Mouse (Mus musculus): Measurements from ENCODE around the gene 1110032A03Rik. TPM values are rescaled to one million over a fixed set of nuclear protein-coding genes. Genes with fewer than 3 reads are reported as not detected.
A peak's percentile ranks its signal among the peaks of the same experiment; 100 is the strongest.

Gene 1110032A03Rik
- polyA plus RNA-seq, 1 experiment from 2014 or later, result 56.2 TPM

DNA sequence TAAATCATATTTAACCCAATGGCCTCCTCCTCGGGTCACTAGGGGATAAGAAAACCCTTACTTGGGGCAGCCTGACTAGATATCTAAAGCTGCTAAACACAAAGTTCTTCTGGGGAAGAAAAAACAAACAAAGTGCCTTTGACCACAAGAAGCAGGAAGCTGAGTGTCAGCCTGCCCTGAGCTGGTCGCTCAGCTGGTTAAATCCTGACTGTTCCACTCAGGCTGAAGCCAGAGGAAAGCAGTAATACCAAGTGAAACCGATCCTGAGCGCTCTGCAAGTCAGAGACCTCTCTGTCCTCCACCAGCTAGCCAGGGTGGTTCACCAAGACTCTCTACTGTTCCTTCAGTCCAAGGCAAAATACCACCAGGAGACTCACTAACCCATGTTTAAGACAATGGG, 45.7 kb downstream of the 1110032A03Rik start:
- Histone ChIP-seq H3K4me2 (ENCODE audit: low read length) (no peak overlapping the region), H3K9ac (replicated peaks; ENCODE audit: low read length) (no peak overlapping the region), H3K36me3 (ENCODE audit: control insufficient read depth, insufficient read depth, low read length) (no peaks in the 10 kb centered on the region), H3K9me3 (ENCODE audit: control insufficient read depth, low read length) (no peaks in the 10 kb centered on the region), H3K27ac (replicated peaks; ENCODE audit: low read depth, low read length) (no peak overlapping the region), H3K4me1 (ENCODE audit: control insufficient read depth, insufficient read depth, low read length) (peaks cover 37% of the 10 kb centered on the region), H3K27me3 (ENCODE audit: control insufficient read depth, insufficient read depth, low read length) (no peaks in the 10 kb centered on the region), H3K4me3 (replicated peaks; ENCODE audit: low read depth, low read length) (no peak overlapping the region)
- WGBS, result 79% methylated on average over 4 of the region's 4 CpGs
- ATAC-seq (ENCODE audit: low FRiP score, low TSS enrichment) (no peak), DNase-seq (no peak)

DNA sequence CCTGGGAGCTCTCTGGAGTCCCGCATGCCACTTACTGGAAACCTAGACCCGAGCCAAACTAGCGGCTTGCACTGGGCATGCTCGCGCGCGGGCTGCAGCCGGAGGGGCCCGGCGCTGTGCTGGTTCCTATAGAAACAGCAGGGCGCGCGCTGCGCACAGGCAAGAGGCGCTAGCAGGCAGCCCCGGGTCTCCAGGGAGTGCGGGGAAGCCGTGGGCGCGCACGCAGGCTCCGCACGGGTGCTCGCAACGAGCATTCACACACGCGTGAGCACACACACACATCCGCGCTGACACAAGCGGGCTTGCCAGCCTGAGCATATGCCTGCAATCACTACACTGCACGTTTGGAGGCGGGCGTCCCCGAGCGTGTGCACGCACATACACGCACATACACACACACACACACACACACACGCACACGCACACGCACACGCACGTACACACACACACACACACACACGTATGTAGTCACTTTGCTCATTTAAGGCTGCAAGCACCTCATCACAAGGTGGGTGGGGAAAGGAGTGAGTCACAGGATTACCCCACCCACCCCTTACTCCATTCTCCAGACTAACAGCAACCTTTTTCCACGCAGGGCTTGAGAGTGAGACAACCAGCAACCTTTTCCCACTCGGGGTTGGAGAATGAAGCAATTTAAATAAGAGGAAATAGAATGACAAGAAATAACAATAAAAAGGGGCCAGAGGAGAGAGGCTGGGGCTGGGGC, 47.2 kb downstream of the 1110032A03Rik start:
- H3K4me3 ChIP-seq (replicated peaks; ENCODE audit: low read depth, low read length), result peak overlapping the region; percentile 64
- peak overlapping the region; percentile 80 for H3K9ac ChIP-seq (replicated peaks; ENCODE audit: low read length)
- peak overlapping the region; percentile 83 for H3K4me2 ChIP-seq (ENCODE audit: low read length)
- WGBS, result under 1% methylated on average over 45 of the region's 45 CpGs
- H3K27ac ChIP-seq (replicated peaks; ENCODE audit: low read depth, low read length), result peak overlapping the region; percentile 88
- H3K9me3 ChIP-seq (ENCODE audit: control insufficient read depth, low read length), result no peaks in the 10 kb centered on the region
- DNase-seq, result peak; percentile 98
- H3K36me3 ChIP-seq (ENCODE audit: control insufficient read depth, insufficient read depth, low read length), result no peaks in the 10 kb centered on the region
- H3K4me1 ChIP-seq (ENCODE audit: control insufficient read depth, insufficient read depth, low read length), result peaks cover 43% of the 10 kb centered on the region
- peak; percentile 93 for ATAC-seq (ENCODE audit: low FRiP score, low TSS enrichment)
- no peaks in the 10 kb centered on the region for H3K27me3 ChIP-seq (ENCODE audit: control insufficient read depth, insufficient read depth, low read length)

DNA sequence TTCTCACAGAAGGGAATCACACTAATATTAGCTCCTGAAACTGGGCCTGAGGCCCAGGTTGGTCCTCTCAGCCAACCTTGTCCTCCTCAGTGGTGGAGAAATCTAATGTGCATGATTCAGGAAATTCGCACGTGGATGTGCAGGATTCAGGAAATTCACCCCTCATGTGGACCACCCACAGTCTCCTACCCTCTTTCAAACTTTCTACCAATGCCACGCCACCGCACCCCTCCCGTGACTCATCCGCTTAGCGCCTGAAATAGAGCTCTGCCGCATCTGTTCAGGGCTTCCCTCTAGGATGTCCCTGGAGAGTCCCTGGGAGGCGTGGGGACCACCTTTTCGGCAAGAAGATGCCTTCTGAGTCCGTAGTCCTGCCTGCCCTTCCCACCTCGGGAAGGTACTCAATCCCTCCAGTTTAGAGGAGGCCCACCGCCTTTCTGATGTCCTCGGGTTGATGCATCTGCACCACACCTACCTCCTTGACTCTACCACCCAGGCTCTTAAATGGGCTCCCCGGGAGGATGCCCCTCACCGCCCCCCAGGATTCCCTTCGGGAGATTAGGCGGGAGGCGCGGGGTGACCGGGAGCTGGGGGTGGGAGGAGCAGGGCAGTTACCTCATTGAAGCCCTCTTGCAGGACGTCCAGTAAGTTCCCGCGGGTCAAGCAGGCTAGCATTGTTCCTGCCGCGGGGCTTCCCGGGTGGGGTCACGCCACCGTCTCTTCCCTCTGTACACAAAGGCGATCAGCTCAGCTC, 48.0 kb downstream of the 1110032A03Rik start:
- Histone ChIP-seq H3K4me2 (ENCODE audit: low read length) (peak overlapping the region; percentile 83), H3K36me3 (ENCODE audit: control insufficient read depth, insufficient read depth, low read length) (no peaks in the 10 kb centered on the region), H3K27ac (replicated peaks; ENCODE audit: low read depth, low read length) (peak overlapping the region; percentile 88), H3K4me1 (ENCODE audit: control insufficient read depth, insufficient read depth, low read length) (peaks cover 44% of the 10 kb centered on the region), H3K9me3 (ENCODE audit: control insufficient read depth, low read length) (no peaks in the 10 kb centered on the region), H3K9ac (replicated peaks; ENCODE audit: low read length) (peak overlapping the region; percentile 80), H3K27me3 (ENCODE audit: control insufficient read depth, insufficient read depth, low read length) (no peaks in the 10 kb centered on the region), H3K4me3 (replicated peaks; ENCODE audit: low read depth, low read length) (peak overlapping the region; percentile 64)
- DNase-seq, result peak; percentile 64
- under 1% methylated on average over 30 of the region's 30 CpGs for WGBS
- ATAC-seq (ENCODE audit: low FRiP score, low TSS enrichment), result peak; percentile 4; the same call in 1 of the 2 replicates

DNA sequence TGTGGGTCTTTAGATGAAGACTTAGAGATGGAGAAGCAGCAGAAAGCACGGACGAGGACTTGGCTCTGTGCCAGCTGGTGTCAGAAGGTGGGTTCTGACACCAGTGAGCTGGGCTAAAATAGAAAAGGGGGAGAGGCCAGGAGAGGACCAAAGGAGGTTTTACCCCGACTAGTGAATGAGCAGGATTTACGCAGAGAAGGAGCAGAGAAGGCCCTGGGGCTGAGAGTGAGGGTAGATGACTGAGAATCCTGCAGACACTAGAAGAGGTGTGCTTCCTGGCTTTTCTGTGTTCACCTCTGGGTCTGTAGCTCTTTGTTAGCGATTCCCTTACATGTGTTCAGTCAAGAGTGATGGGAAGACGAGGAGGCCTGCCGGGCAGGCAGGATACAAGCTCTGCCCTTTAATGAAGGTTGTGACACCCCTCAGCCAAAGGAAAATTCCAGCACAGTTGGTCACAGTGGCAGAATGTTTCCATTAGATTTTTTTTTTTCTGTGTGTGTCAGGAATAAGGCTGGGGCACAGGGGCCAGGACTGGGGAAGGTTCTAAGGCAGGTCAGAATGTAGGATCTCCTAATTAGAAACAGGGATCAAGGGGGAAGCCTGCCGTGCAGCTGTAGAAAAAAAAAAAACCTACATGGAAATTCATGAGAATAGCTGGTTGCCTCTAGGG, 49.3 kb downstream of the 1110032A03Rik start:
- no peak for ATAC-seq (ENCODE audit: low FRiP score, low TSS enrichment)
- Histone ChIP-seq H3K27me3 (ENCODE audit: control insufficient read depth, insufficient read depth, low read length) (no peaks in the 10 kb centered on the region), H3K4me1 (ENCODE audit: control insufficient read depth, insufficient read depth, low read length) (peaks cover 43% of the 10 kb centered on the region), H3K9me3 (ENCODE audit: control insufficient read depth, low read length) (no peaks in the 10 kb centered on the region), H3K36me3 (ENCODE audit: control insufficient read depth, insufficient read depth, low read length) (no peaks in the 10 kb centered on the region), H3K9ac (replicated peaks; ENCODE audit: low read length) (peak overlapping the region; percentile 80), H3K4me2 (ENCODE audit: low read length) (peak overlapping the region; percentile 83), H3K27ac (replicated peaks; ENCODE audit: low read depth, low read length) (peak overlapping the region; percentile 88), H3K4me3 (replicated peaks; ENCODE audit: low read depth, low read length) (peak overlapping the region; percentile 64)
- 19% methylated on average over 8 of the region's 8 CpGs for whole genome bisulfite sequencing
- peak; percentile 52 for DNase-seq

DNA sequence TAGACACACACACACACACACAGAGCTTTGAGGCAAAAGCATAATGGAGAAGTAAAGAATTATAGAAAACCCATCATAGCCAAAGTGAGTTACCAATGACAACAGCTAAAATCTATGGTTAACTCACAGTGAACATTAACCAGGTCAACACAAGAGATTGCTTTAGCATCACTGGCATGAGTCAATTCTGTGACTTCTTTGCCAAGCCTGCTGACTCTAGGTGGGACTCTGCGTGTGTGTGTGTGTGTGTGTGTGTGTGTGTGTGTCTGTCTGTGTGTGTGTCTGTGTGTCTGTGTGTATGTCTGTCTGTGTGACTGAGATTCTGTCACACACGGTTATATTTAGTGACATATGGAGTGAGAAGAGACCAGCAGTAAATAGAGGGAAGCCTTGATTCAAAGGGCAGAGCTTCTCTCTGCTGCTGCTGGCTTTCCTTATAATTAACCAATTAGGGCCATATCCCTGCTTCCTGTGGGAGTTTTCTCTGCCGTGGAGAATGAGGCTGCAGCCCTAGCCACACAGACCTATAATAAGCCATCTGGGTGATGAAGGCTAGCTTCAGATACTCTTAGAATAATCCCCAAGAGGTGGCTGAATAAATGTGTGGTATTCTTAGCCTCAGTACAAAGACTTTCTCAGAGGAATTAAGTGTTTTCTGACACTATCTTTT, 50.5 kb downstream of the 1110032A03Rik start:
- Histone ChIP-seq H3K36me3 (ENCODE audit: control insufficient read depth, insufficient read depth, low read length) (no peaks in the 10 kb centered on the region), H3K4me1 (ENCODE audit: control insufficient read depth, insufficient read depth, low read length) (peaks cover 43% of the 10 kb centered on the region), H3K27ac (replicated peaks; ENCODE audit: low read depth, low read length) (peak overlapping the region; percentile 68), H3K9ac (replicated peaks; ENCODE audit: low read length) (no peak overlapping the region), H3K27me3 (ENCODE audit: control insufficient read depth, insufficient read depth, low read length) (no peaks in the 10 kb centered on the region), H3K4me3 (replicated peaks; ENCODE audit: low read depth, low read length) (no peak overlapping the region), H3K9me3 (ENCODE audit: control insufficient read depth, low read length) (no peaks in the 10 kb centered on the region), H3K4me2 (ENCODE audit: low read length) (peak overlapping the region; percentile 83)
- DNase-seq (peak; percentile 50), ATAC-seq (ENCODE audit: low FRiP score, low TSS enrichment) (no peak)
- 37% methylated on average over 3 of the region's 3 CpGs for WGBS

DNA sequence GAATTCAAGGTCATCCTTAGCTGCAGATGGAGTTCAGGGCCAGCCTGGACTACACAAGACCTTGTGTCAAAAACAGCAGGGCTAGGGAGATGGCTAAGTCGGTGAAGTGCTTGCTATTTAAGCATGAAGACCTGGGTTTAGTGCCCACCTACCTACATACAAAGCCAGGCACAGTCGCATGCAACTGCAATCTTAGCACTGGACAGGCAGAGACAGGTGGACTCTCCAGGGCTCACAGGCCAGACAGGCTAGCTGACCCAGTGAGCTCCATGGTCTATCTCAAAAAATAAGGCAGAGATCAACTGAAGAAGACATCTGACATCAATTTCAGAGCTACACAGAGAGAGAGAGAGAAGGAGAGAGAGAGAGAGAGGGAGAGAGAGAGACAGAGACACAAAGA, 51.2 kb downstream of the 1110032A03Rik start:
- H3K4me2 ChIP-seq (ENCODE audit: low read length), result peak overlapping the region; percentile 83
- 79% methylated on average over 2 of the region's 2 CpGs for WGBS
- no peaks in the 10 kb centered on the region for H3K9me3 ChIP-seq (ENCODE audit: control insufficient read depth, low read length)
- ATAC-seq (ENCODE audit: low FRiP score, low TSS enrichment) (no peak), DNase-seq (peak; percentile 7)
- H3K36me3 ChIP-seq (ENCODE audit: control insufficient read depth, insufficient read depth, low read length), result no peaks in the 10 kb centered on the region
- no peaks in the 10 kb centered on the region for H3K27me3 ChIP-seq (ENCODE audit: control insufficient read depth, insufficient read depth, low read length)
- peaks cover 43% of the 10 kb centered on the region for H3K4me1 ChIP-seq (ENCODE audit: control insufficient read depth, insufficient read depth, low read length)
- no peak overlapping the region for H3K27ac ChIP-seq (replicated peaks; ENCODE audit: low read depth, low read length)
- no peak overlapping the region for H3K4me3 ChIP-seq (replicated peaks; ENCODE audit: low read depth, low read length)
- H3K9ac ChIP-seq (replicated peaks; ENCODE audit: low read length), result no peak overlapping the region; the same call in 1 of the 2 replicates

DNA sequence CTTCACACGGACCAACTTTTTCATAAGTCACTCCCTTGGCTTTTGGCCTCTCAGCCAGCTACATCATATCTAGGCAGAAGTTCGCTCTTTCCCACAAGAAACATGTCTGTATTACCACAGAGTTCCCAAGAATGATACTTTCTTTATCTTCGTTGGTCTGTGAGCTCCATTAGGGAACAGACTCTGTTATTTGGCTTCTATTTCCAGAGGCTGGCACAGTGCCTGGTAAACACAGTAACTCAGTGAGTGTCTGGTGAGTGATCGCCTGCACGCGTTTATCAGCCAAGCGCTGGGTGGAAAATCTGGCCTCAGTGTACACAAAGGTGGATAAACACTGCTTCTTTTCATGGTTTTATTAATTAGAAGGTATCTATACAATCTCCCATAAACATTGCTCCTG, 51.9 kb downstream of the 1110032A03Rik start:
- Histone ChIP-seq H3K27ac (replicated peaks; ENCODE audit: low read depth, low read length) (peak overlapping the region; percentile 28; the same call in 1 of the 2 replicates), H3K36me3 (ENCODE audit: control insufficient read depth, insufficient read depth, low read length) (no peaks in the 10 kb centered on the region), H3K4me1 (ENCODE audit: control insufficient read depth, insufficient read depth, low read length) (peaks cover 43% of the 10 kb centered on the region), H3K4me3 (replicated peaks; ENCODE audit: low read depth, low read length) (no peak overlapping the region), H3K9me3 (ENCODE audit: control insufficient read depth, low read length) (no peaks in the 10 kb centered on the region), H3K9ac (replicated peaks; ENCODE audit: low read length) (no peak overlapping the region), H3K27me3 (ENCODE audit: control insufficient read depth, insufficient read depth, low read length) (no peaks in the 10 kb centered on the region), H3K4me2 (ENCODE audit: low read length) (peak overlapping the region; percentile 20; the same call in 1 of the 2 replicates)
- DNase-seq (peak; percentile 76), ATAC-seq (ENCODE audit: low FRiP score, low TSS enrichment) (no peak)
- WGBS, result 64% methylated on average over 7 of the region's 7 CpGs

DNA sequence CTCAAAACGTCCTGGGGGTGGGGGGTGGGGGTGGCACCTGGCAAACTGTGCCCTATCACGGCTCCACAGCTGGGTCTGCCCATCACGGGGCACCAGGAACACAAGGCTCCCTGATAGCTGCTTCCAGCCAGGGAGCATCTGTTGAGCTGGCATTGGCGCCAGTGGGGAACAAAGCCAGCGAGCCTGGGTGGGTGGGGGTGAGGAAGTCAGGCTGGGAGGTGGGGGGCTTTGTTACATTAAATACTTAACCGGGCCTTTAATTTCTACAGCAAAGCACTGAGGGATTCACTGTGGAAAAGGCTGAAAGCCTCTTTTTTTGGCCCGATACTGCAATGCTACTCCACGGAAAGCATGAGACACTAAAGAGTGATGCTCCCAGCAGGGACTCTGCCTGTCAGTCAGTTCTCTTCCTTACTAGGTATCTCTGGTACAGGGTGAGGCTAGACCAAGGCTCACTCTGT, 52.8 kb downstream of the 1110032A03Rik start:
- Histone ChIP-seq H3K27ac (replicated peaks; ENCODE audit: low read depth, low read length) (peak overlapping the region; percentile 45), H3K4me3 (replicated peaks; ENCODE audit: low read depth, low read length) (no peak overlapping the region), H3K9me3 (ENCODE audit: control insufficient read depth, low read length) (no peaks in the 10 kb centered on the region), H3K4me2 (ENCODE audit: low read length) (peak overlapping the region; percentile 9; the same call in 1 of the 2 replicates), H3K36me3 (ENCODE audit: control insufficient read depth, insufficient read depth, low read length) (no peaks in the 10 kb centered on the region), H3K4me1 (ENCODE audit: control insufficient read depth, insufficient read depth, low read length) (peaks cover 43% of the 10 kb centered on the region), H3K27me3 (ENCODE audit: control insufficient read depth, insufficient read depth, low read length) (no peaks in the 10 kb centered on the region), H3K9ac (replicated peaks; ENCODE audit: low read length) (no peak overlapping the region)
- DNase-seq, result peak; percentile 40
- WGBS, result 44% methylated on average over 8 of the region's 8 CpGs
- no peak for ATAC-seq (ENCODE audit: low FRiP score, low TSS enrichment)
